Mouse (Mus musculus): ENCODE measurements around the gene Adcy2. TPM values are rescaled to one million over a fixed set of nuclear protein-coding genes. Genes with fewer than 3 reads are reported as not detected.

The Adcy2 gene
- total RNA-seq (2012; rRNA removed), result not detected in 2 replicates
- polyA plus RNA-seq (2012; ENCODE audit: insufficient read depth in 1 of 2, insufficient read length in 2 of 2, low read depth in 1 of 2, low replicate concordance in 2 of 2, missing spikeins in 1 of 2), result not detected

- Histone ChIP-seq H3K4me1 (ENCODE audit: control insufficient read depth in 1 of 2, insufficient read depth in 2 of 2, low read length in 2 of 2) (no peaks in the 10 kb centered on the region), H3K36me3 (ENCODE audit: control insufficient read depth in 1 of 2, insufficient read depth in 2 of 2, low read length in 2 of 2) (no peaks in the 10 kb centered on the region), H3K79me2 (ENCODE audit: control insufficient read depth, insufficient read depth, low read length, poor library complexity) (no peaks in the 10 kb centered on the region), H3K27ac (ENCODE audit: control insufficient read depth, low read depth, low read length) (no peak within 1 kb of the TSS), H3K27me3 (ENCODE audit: control insufficient read depth in 1 of 2, insufficient read depth in 2 of 2, low read length in 2 of 2) (no peaks in the 10 kb centered on the region), H3K4me3 (ENCODE audit: control insufficient read depth in 1 of 2, insufficient read depth in 1 of 2, low read depth in 2 of 2, low read length in 2 of 2) (no peak within 1 kb of the TSS), H3K9me3 (replicated peaks; ENCODE audit: insufficient read depth, low read length) (no peaks in the 10 kb centered on the region), H3K9ac (ENCODE audit: control insufficient read depth, low read depth, low read length, poor library complexity, severe bottlenecking) (no peak within 1 kb of the TSS)
- no peak for TF ChIP-seq TBP (IDR thresholded peaks at IDR 0.05; ENCODE audit: low read depth, low read length)
- no peak for TF ChIP-seq RAD21 (IDR thresholded peaks at IDR 0.05; ENCODE audit: low read depth, low read length)
- TF ChIP-seq CHD2 (IDR thresholded peaks at IDR 0.05; ENCODE audit: low read length), result no peak
- TF ChIP-seq CTCF (IDR thresholded peaks at IDR 0.05 in 2 of 3, conservative IDR thresholded peaks at IDR 0.05 in 1 of 3; ENCODE audit: control insufficient read depth in 1 of 3, insufficient read depth in 1 of 3, low read depth in 2 of 3, low read length in 3 of 3, poor library complexity in 1 of 3, severe bottlenecking in 1 of 3), result no peak
- TF ChIP-seq BHLHE40 (IDR thresholded peaks at IDR 0.05; ENCODE audit: borderline replicate concordance, low read depth, low read length), result no peak
- TF ChIP-seq SIN3A (IDR thresholded peaks at IDR 0.05; ENCODE audit: low read length), result no peak
- no peak for TF ChIP-seq MAZ (IDR thresholded peaks at IDR 0.05; ENCODE audit: low read depth, low read length)
- no peak for TF ChIP-seq MYC (IDR thresholded peaks at IDR 0.05; ENCODE audit: low read depth, low read length)
- no peak for TF ChIP-seq RCOR1 (IDR thresholded peaks at IDR 0.05; ENCODE audit: low read depth, low read length)
- no peak for TF ChIP-seq ETS1 (IDR thresholded peaks at IDR 0.05; ENCODE audit: low read depth, low read length)
- no peak for TF ChIP-seq GABPA (IDR thresholded peaks at IDR 0.05; ENCODE audit: low read depth, low read length)
- no peak for TF ChIP-seq POLR2AphosphoS2 (IDR thresholded peaks at IDR 0.05; ENCODE audit: low read length)
- no peak for DNase-seq (ENCODE audit: low read depth, low spot score)
These were observed at the start of gene Adcy2 for GRCm38 (mm10) chr13:68998918-68999801. Gene Adcy2 (minus strand): TSS chr13:68999541.

- TF ChIP-seq EP300 (IDR thresholded peaks at IDR 0.05; ENCODE audit: low read depth in 1 of 2, low read length in 2 of 2), result no peak
- no peak for TF ChIP-seq HCFC1 (IDR thresholded peaks at IDR 0.05; ENCODE audit: low read depth, low read length)
- TF ChIP-seq SMC3 (IDR thresholded peaks at IDR 0.05; ENCODE audit: low read depth, low read length), result no peak
- no peak for TF ChIP-seq USF2 (IDR thresholded peaks at IDR 0.05; ENCODE audit: borderline replicate concordance in 1 of 2, insufficient read depth in 1 of 2, low read depth in 1 of 2, low read length in 2 of 2)
- TF ChIP-seq E2F4 (IDR thresholded peaks at IDR 0.05; ENCODE audit: borderline replicate concordance, low read depth, low read length), result no peak
- no peak for TF ChIP-seq JUND (IDR thresholded peaks at IDR 0.05; ENCODE audit: low read depth, low read length)
- no peak for TF ChIP-seq MXI1 (IDR thresholded peaks at IDR 0.05; ENCODE audit: low read depth, low read length)
- TF ChIP-seq NRF1 (IDR thresholded peaks at IDR 0.05; ENCODE audit: insufficient read depth, low read depth, low read length, poor library complexity, severe bottlenecking), result no peak
- no peak for TF ChIP-seq ZNF384 (IDR thresholded peaks at IDR 0.05; ENCODE audit: low read depth, low read length)
- TF ChIP-seq GABPA (IDR thresholded peaks at IDR 0.05; ENCODE audit: low read depth, low read length), result no peak
- no peak for TF ChIP-seq MAZ (IDR thresholded peaks at IDR 0.05; ENCODE audit: low read depth, low read length)
- no peak for TF ChIP-seq MAX (IDR thresholded peaks at IDR 0.05; ENCODE audit: low read length)
- no peak for TF ChIP-seq KAT2A (conservative IDR thresholded peaks at IDR 0.05; ENCODE audit: low read depth, low read length)
- Histone ChIP-seq H3K27me3 (ENCODE audit: control insufficient read depth in 1 of 2, insufficient read depth in 2 of 2, low read length in 2 of 2) (no peaks in the 10 kb centered on the region), H3K9me3 (replicated peaks; ENCODE audit: insufficient read depth, low read length) (no peaks in the 10 kb centered on the region), H3K79me2 (ENCODE audit: control insufficient read depth, insufficient read depth, low read length, poor library complexity) (no peaks in the 10 kb centered on the region), H3K36me3 (ENCODE audit: control insufficient read depth in 1 of 2, insufficient read depth in 2 of 2, low read length in 2 of 2) (no peaks in the 10 kb centered on the region), H3K4me1 (ENCODE audit: control insufficient read depth in 1 of 2, insufficient read depth in 2 of 2, low read length in 2 of 2) (no peaks in the 10 kb centered on the region), H3K27ac (ENCODE audit: control insufficient read depth, low read depth, low read length) (no peak overlapping the region), H3K4me3 (ENCODE audit: control insufficient read depth in 1 of 2, insufficient read depth in 1 of 2, low read depth in 2 of 2, low read length in 2 of 2) (no peak overlapping the region), H3K9ac (ENCODE audit: control insufficient read depth, low read depth, low read length, poor library complexity, severe bottlenecking) (no peak overlapping the region)
- DNase-seq (ENCODE audit: low read depth, low spot score), result no peak
These were observed 37.8 kb upstream of the Adcy2 start for GRCm38 (mm10) chr13:69036991-69037597.

Data from MEL (cell line).